Mouse (Mus musculus): ENCODE measurements around the gene Pdlim3. TPM values are rescaled to one million over a fixed set of nuclear protein-coding genes. Genes with fewer than 3 reads are reported as not detected.

The Pdlim3 gene
- 54.7 and 59.2 TPM in 2 replicates for polyA plus RNA-seq (2015; fragmentation: Nextera tagmentation; extraction: Ambion mirVana)

DNA sequence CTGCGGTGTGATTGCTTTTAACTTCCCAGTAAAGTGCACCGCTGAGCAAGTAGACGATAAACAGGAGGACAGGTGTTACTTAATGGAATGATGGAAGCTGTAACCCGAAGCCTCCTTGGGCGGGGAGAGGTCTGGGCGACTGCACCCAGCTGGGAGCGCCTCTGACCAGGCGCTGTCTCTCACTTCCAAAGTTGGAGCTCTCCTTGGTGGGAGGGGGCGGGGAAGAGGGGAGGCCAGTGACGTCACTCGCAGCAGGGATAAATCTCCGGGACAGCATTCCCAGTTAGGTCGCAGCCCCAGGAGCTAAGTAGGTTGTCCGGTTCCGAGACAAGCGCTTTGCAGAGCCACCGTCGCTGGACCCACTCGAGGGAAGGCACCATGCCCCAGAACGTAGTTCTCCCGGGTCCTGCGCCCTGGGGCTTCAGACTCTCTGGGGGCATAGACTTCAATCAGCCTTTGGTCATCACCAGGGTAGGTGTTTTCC lies at the start of gene Pdlim3:
Gene Pdlim3, plus strand, starts transcription at position 260 of the 484 bp plus-strand sequence.
- Histone ChIP-seq H3K4me3 (ENCODE audit: low read depth, low read length) (peak within 1 kb of the TSS; percentile 43), H3K4me2 (replicated peaks; ENCODE audit: low read depth, low read length) (peak within 1 kb of the TSS; percentile 68), H3K9ac (replicated peaks; ENCODE audit: low read depth) (peak within 1 kb of the TSS; percentile 34; the same call in 1 of the 2 replicates), H3K27me3 (replicated peaks; ENCODE audit: insufficient read depth, low read length) (no peaks in the 10 kb centered on the region), H3K36me3 (ENCODE audit: insufficient read depth, low read length) (no peaks in the 10 kb centered on the region), H3K4me1 (ENCODE audit: insufficient read depth, low read depth, low read length) (no peaks in the 10 kb centered on the region), H3K27ac (ENCODE audit: low read length) (peak within 1 kb of the TSS; percentile 20; the same call in 1 of the 2 replicates), H3K9me3 (ENCODE audit: low read length) (no peaks in the 10 kb centered on the region)
- 1% methylated on average over 19 of the region's 22 CpGs for WGBS
- DNase-seq (ENCODE audit: low spot score) (peak; percentile 68), ATAC-seq (peak; percentile 77)
- no peak for TF ChIP-seq CTCF (IDR thresholded peaks at IDR 0.05)
- no peak for TF ChIP-seq EP300 (IDR thresholded peaks at IDR 0.05)

DNA sequence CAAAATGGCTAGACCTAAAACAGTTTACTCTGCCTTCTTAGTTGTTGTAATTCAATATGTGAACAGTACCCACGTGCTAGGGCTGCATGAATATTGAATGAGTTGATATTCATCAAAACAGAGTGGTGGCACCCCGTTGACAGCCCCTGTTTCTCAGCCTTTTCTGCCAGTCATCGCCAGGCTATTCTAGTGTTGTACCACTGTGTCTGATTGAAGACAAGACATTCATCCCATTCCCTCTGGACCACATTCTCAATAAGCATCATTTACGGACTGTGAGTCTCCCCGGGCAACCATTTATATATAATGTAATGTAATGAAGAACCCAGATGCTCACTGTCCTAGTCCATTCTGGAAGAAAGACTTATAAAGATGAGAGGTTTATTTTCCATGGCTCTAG lies 42.0 kb upstream of the Pdlim3 start:
- Histone ChIP-seq H3K9ac (replicated peaks; ENCODE audit: low read depth) (no peak overlapping the region), H3K36me3 (ENCODE audit: insufficient read depth, low read length) (no peaks in the 10 kb centered on the region), H3K27me3 (replicated peaks; ENCODE audit: insufficient read depth, low read length) (no peaks in the 10 kb centered on the region), H3K4me3 (ENCODE audit: low read depth, low read length) (no peak overlapping the region), H3K9me3 (ENCODE audit: low read length) (no peaks in the 10 kb centered on the region), H3K4me1 (ENCODE audit: insufficient read depth, low read depth, low read length) (peaks cover 4% of the 10 kb centered on the region; the same call in 1 of the 2 replicates), H3K4me2 (replicated peaks; ENCODE audit: low read depth, low read length) (no peak overlapping the region), H3K27ac (ENCODE audit: low read length) (no peak overlapping the region)
- no peak for TF ChIP-seq EP300 (IDR thresholded peaks at IDR 0.05)
- TF ChIP-seq CTCF (IDR thresholded peaks at IDR 0.05): no peak
- DNase-seq (ENCODE audit: low spot score) (no peak), ATAC-seq (no peak)
- WGBS: 83% methylated on average over 5 of the region's 5 CpGs

DNA sequence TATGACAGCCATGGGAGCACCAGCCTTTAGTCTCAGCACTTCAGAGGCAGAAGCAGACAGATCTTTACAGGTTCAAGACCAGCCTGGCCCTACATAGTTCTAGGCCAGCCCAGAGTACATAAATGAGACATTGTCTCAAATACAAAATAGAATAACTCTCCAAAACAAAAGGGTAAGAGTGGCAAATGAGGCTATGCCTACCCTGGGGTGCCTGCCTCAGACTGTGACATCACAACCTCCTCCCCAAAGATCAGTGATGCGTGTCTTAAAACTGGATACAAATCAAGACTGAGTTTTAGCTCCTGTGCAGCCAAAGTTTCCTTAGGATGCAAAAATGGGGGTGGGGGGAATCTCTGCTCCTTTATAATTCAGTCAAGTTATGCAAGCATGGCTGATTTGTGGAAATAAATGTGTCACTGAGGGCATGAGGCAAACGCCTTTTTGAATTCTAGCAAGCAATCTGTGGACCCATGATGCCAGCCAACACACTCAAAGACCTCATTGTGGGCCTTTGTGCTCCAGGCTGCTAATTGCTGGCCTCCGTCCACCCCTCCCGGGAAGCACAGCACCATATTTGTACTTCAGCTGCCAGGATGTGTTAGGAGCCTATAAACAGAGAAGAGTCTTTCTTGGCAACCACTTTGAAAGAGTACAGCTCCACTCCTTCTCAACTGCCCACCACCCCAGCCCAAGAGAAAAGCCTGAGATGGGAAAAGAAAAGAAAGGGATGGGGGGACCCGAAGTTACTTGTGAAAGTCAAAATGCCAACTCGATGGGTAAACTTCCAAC lies 41.0 kb upstream of the Pdlim3 start:
- ATAC-seq (peak; percentile 55; the same call in 1 of the 2 replicates), DNase-seq (ENCODE audit: low spot score) (peak; percentile 10)
- Histone ChIP-seq H3K36me3 (ENCODE audit: insufficient read depth, low read length) (no peaks in the 10 kb centered on the region), H3K9ac (replicated peaks; ENCODE audit: low read depth) (no peak overlapping the region), H3K4me1 (ENCODE audit: insufficient read depth, low read depth, low read length) (peaks cover 4% of the 10 kb centered on the region; the same call in 1 of the 2 replicates), H3K27ac (ENCODE audit: low read length) (no peak overlapping the region), H3K27me3 (replicated peaks; ENCODE audit: insufficient read depth, low read length) (no peaks in the 10 kb centered on the region), H3K4me2 (replicated peaks; ENCODE audit: low read depth, low read length) (no peak overlapping the region), H3K4me3 (ENCODE audit: low read depth, low read length) (no peak overlapping the region), H3K9me3 (ENCODE audit: low read length) (no peaks in the 10 kb centered on the region)
- TF ChIP-seq EP300 (IDR thresholded peaks at IDR 0.05): no peak
- TF ChIP-seq CTCF (IDR thresholded peaks at IDR 0.05): no peak
- WGBS: 40% methylated on average over 6 of the region's 6 CpGs

DNA sequence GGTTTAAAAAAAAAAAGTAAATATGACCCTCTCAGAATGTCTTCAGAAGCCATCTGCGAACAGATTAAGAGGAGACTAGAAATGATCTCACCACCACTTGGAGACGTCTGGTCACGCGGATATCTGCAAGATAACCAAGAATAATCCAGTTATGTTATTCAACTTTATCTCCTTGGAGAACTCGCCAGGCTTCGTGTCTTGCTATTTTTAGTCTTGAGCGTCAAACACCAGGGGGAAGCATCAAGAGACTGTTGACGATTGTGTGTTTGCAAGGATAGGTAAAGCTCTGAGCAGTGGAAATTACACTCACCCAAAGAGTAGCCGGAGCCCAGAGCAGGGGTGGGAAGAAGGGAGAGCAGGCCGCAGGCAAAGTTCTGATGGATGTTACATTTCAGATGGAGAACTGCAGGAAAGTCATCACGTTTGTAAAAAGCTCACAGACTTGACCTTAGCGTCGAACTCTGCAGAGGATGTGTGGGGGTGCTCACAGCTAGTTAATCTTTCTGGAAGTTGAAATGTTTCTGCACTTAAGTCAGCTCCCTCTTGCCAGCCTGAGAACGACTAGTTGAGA lies 40.3 kb upstream of the Pdlim3 start:
- no peaks in the 10 kb centered on the region for H3K36me3 ChIP-seq (ENCODE audit: insufficient read depth, low read length)
- H3K4me1 ChIP-seq (ENCODE audit: insufficient read depth, low read depth, low read length): peaks cover 4% of the 10 kb centered on the region; the same call in 1 of the 2 replicates
- no peak overlapping the region for H3K4me3 ChIP-seq (ENCODE audit: low read depth, low read length)
- TF ChIP-seq CTCF (IDR thresholded peaks at IDR 0.05) (0 out of 2 replicates have a peak, but pooled peaks have one; percentile 10), EP300 (IDR thresholded peaks at IDR 0.05) (no peak)
- no peaks in the 10 kb centered on the region for H3K27me3 ChIP-seq (replicated peaks; ENCODE audit: insufficient read depth, low read length)
- H3K9me3 ChIP-seq (ENCODE audit: low read length): no peaks in the 10 kb centered on the region
- peak; percentile 18 for DNase-seq (ENCODE audit: low spot score)
- no peak overlapping the region for H3K27ac ChIP-seq (ENCODE audit: low read length)
- ATAC-seq: peak; percentile 28; the same call in 1 of the 2 replicates
- 23% methylated on average over 14 of the region's 14 CpGs for WGBS
- H3K9ac ChIP-seq (replicated peaks; ENCODE audit: low read depth): no peak overlapping the region
- no peak overlapping the region for H3K4me2 ChIP-seq (replicated peaks; ENCODE audit: low read depth, low read length)

DNA sequence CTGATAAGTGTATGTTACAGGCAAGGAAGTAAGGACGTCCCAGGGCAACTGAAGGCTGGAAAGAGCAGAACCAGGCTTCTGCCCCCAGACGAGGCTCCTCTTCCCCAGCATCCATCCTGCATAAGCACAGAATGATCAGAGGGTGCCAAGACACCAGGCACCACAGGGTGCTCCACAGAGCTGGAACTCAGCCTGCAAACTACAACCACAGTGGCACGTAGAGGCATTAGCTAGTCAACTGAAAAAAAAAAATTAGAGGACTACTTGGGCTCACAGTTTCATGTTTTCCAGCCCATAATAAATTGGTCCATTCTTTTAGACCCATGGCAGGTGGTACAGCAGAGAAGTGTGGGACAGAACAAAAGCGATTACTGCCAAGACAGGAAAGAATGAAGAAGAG lies 39.4 kb upstream of the Pdlim3 start:
- DNase-seq (ENCODE audit: low spot score) (no peak), ATAC-seq (no peak)
- Histone ChIP-seq H3K4me2 (replicated peaks; ENCODE audit: low read depth, low read length) (no peak overlapping the region), H3K27me3 (replicated peaks; ENCODE audit: insufficient read depth, low read length) (no peaks in the 10 kb centered on the region), H3K4me1 (ENCODE audit: insufficient read depth, low read depth, low read length) (peaks cover 4% of the 10 kb centered on the region; the same call in 1 of the 2 replicates), H3K27ac (ENCODE audit: low read length) (no peak overlapping the region), H3K9me3 (ENCODE audit: low read length) (no peaks in the 10 kb centered on the region), H3K4me3 (ENCODE audit: low read depth, low read length) (no peak overlapping the region), H3K36me3 (ENCODE audit: insufficient read depth, low read length) (no peaks in the 10 kb centered on the region), H3K9ac (replicated peaks; ENCODE audit: low read depth) (no peak overlapping the region)
- 76% methylated on average over 4 of the region's 4 CpGs for WGBS
- TF ChIP-seq EP300 (IDR thresholded peaks at IDR 0.05): no peak
- no peak for TF ChIP-seq CTCF (IDR thresholded peaks at IDR 0.05)

DNA sequence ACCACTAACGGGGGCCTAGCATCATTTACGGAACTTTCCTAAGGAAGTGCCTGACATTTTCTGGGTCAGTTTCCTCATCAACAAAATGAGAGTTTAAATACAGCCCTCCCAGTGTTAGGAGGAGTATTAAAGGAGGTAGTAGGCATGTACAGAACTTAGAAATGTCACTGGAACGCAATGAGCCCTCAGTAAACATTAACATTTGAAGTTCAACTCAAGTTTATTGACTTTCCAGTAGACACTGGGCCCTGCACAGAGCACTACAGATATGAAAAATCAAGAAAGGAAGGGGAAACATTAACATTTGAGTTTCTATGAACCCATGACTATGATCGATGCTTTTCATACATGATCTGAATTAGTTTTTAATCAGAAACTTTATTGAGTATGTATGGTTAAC lies 30.1 kb upstream of the Pdlim3 start:
- H3K4me2 ChIP-seq (replicated peaks; ENCODE audit: low read depth, low read length): no peak overlapping the region
- no peak overlapping the region for H3K27ac ChIP-seq (ENCODE audit: low read length)
- TF ChIP-seq CTCF (IDR thresholded peaks at IDR 0.05): no peak
- peak; percentile 62 for TF ChIP-seq EP300 (IDR thresholded peaks at IDR 0.05)
- no peaks in the 10 kb centered on the region for H3K4me1 ChIP-seq (ENCODE audit: insufficient read depth, low read depth, low read length)
- DNase-seq (ENCODE audit: low spot score) (peak; percentile 70), ATAC-seq (peak; percentile 88)
- 53% methylated on average over 4 of the region's 4 CpGs for WGBS
- no peaks in the 10 kb centered on the region for H3K27me3 ChIP-seq (replicated peaks; ENCODE audit: insufficient read depth, low read length)
- H3K9ac ChIP-seq (replicated peaks; ENCODE audit: low read depth): no peak overlapping the region
- H3K4me3 ChIP-seq (ENCODE audit: low read depth, low read length): no peak overlapping the region
- no peaks in the 10 kb centered on the region for H3K36me3 ChIP-seq (ENCODE audit: insufficient read depth, low read length)
- no peaks in the 10 kb centered on the region for H3K9me3 ChIP-seq (ENCODE audit: low read length)
